Mouse (Mus musculus): ENCODE measurements around the gene Hoxc4.

Gene Hoxc4

DNA sequence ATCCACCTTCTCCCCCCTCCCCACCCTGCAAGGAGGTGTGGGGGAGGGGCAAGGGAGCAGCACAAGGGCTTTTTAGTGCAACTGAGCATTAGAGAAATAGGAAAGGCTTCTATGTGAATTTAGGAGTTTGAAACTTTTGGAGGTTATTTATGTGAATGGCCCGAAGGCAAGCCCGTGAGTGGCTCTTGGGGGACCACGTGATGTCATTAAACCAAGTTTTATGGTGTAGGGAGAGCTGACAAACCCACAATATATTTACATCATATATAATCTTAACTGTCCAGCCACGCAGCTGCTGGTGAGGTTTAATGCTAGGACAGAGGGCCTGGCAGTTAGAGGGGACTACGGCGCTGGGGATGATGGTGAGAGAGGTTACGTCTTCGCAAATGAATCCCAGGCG is at the start of gene Hoxc4:
Gene Hoxc4 (plus strand): TSS at position 299 of the 400 bp plus-strand sequence.
- DNase-seq (ENCODE audit: low spot score) = no peak

DNA sequence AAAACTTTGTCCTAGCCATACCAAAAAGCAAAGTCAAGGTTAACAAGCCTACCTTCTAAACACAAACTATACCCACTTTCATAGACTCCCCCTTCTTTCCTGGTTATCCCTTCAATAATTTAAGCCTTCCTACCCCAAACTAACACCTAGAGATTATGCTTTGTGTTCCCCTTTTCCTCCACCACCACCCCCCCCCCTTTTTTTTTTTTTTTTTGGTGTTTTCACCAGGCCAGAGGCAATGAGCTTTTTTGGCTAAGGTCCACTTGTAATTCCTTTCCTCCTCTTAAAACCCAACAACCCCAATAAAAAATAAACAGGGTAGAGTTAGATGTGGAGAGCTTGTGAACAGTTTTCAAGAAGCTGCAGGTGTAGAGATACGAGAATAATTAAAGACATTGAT is 49.4 kb upstream of the Hoxc4 start:
- DNase-seq (ENCODE audit: low spot score) = no peak

DNA sequence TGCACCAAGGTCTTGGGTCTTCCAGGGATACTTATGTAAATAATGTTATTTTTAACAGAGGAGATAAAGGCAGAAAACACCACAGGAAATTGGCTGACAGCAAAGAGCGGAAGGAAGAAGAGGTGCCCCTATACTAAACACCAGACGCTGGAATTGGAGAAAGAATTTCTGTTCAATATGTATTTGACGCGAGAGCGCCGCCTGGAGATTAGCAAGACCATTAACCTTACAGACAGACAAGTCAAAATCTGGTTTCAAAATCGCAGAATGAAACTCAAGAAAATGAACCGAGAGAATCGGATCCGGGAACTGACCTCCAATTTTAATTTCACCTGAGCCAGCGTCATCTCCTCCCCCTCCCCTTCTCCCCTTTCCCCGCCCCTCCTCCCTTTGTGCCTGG is 48.0 kb upstream of the Hoxc4 start:
- no peak for DNase-seq (ENCODE audit: low spot score)

DNA sequence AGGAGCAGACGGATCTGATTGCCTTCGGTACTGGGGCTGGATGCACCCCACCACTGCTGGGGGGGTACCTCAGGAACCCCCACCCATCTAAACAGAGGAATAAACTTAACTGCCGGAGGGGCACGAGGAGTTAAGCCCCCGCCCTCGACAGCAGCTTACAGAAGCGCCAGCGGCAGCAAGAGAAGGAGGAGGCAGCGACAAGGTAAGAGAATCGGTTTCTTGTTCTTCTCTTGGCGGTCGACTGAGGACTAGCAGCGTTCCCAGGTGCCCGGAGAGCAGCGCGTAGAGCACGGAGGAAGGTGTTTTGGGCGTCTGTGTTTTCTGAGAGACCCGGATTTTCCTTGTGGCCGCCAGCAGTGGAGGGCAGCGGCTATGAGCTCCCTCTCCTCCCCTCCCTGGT is 46.5 kb upstream of the Hoxc4 start:
- DNase-seq (ENCODE audit: low spot score) = no peak

- DNase-seq (ENCODE audit: low spot score) = no peak
Observed at GRCm38 (mm10) chr15:102972753-102973152, 46.0 kb upstream of the Hoxc4 start.

- no peak for DNase-seq (ENCODE audit: low spot score)
Observed at GRCm38 (mm10) chr15:102975034-102975433, 43.7 kb upstream of the Hoxc4 start.

DNA sequence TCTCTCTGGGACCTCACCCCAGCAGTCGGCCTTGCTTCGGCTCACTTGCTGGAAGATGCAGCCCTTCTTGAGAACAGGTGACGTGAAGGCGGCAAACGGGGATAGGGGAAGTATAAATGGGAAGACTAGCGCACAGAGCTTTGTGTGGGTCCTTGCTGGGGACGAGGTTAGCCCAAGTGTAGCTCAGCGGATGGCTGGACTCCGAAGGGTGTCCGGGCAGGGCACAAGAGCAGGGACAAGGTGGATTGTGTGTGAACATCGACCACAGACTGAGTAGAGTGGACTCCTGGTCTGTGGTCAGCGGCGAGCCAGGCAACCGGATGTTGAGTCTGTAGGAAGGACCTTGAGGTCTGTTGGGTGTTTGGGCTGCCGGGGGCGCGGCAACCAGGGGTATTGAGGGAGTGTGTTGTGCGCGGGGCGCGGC is 43.0 kb upstream of the Hoxc4 start:
- no peak for DNase-seq (ENCODE audit: low spot score)

DNA sequence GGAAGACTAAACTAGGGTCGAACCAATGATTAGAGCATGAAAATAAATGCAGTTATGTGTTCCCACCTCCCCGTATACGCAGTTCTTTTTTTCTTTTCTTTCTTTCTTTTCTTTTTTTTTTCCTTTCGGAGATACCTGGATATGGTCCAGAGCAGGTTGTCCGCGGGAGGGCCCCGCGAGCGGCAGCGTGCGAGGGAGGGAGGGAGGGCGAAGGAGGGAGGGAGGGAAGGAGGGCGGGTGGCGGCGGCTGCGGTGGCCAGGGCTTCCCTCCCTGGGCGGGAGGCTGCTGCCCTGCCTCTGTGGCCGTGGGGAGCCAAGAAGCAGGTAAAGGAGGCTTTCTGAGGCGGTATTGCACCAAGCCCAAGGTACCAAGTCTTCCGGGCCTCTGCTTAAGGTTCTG is 42.6 kb upstream of the Hoxc4 start, which contains the start of gene Hoxc9:
Gene Hoxc9 (plus strand): TSS at position 269 of the 400 bp plus-strand sequence.
- no peak for DNase-seq (ENCODE audit: low spot score)

- DNase-seq (ENCODE audit: low spot score) = peak; percentile 46
Observed at GRCm38 (mm10) chr15:102976631-102977422, 41.9 kb upstream of the Hoxc4 start.

DNA sequence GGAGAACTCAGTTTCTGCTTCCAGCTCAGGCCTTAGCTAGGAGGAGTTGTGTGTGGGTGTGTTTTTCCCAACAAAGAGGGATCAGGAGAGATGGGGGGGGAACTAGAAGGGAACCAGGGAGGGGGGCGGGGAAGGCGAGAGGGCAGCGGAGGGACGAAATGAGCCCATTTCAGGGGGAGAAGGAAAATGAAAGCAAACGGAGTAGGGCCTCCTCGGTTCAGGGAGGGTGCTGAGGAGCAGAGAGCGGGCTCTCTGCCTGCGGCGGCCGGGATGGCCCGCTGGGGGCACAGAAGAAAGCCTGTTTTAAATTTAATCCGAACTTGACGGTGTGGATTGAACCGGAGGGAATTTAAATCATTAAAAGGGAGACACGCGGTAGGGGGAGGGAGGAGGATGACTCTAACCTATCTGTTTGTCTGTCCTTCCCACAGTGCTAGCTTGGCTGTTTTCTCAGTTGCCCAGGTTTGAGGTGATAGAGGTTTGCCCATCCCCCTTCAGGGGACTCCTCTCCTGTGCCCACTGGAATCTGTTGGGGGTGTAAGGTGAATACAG is 41.2 kb upstream of the Hoxc4 start:
- no peak for DNase-seq (ENCODE audit: low spot score)

GRCm38 (mm10) chr15:102978615-102979515 is 39.9 kb upstream of the Hoxc4 start:
- no peak for DNase-seq (ENCODE audit: low spot score)

DNA sequence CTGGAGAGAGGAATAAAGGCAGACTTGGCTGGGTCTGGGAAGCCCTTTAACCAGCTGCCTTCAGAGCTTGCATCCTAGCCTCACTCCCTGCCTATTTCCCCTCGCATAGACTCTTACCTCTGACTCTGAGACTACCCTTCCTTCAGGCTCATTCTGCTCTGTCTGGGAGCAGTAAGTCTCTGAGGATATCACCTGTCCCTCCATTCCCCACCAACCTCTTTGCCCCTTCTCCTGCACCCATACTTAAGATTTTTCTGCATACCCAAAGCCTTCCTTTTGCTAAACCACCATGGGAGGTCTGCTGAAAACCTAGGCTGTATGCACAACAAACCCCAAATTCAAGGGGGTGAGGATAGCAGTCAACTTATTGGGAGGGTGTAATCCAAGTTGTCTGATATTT is 38.8 kb upstream of the Hoxc4 start:
- DNase-seq (ENCODE audit: low spot score) = no peak

- no peak for DNase-seq (ENCODE audit: low spot score)
Observed at GRCm38 (mm10) chr15:102980352-102980751, 38.4 kb upstream of the Hoxc4 start.

- DNase-seq (ENCODE audit: low spot score) = no peak
Observed at GRCm38 (mm10) chr15:102980912-102981311, 37.8 kb upstream of the Hoxc4 start.

GRCm38 (mm10) chr15:102981379-102982288 is 37.1 kb upstream of the Hoxc4 start:
- no peak for DNase-seq (ENCODE audit: low spot score)

- DNase-seq (ENCODE audit: low spot score) = no peak
Observed at GRCm38 (mm10) chr15:102983716-102984115, 35.0 kb upstream of the Hoxc4 start.

GRCm38 (mm10) chr15:102984521-102984920 is 34.2 kb upstream of the Hoxc4 start:
- DNase-seq (ENCODE audit: low spot score) = no peak

GRCm38 (mm10) chr15:102984925-102985324 is 33.8 kb upstream of the Hoxc4 start:
- no peak for DNase-seq (ENCODE audit: low spot score)

DNA sequence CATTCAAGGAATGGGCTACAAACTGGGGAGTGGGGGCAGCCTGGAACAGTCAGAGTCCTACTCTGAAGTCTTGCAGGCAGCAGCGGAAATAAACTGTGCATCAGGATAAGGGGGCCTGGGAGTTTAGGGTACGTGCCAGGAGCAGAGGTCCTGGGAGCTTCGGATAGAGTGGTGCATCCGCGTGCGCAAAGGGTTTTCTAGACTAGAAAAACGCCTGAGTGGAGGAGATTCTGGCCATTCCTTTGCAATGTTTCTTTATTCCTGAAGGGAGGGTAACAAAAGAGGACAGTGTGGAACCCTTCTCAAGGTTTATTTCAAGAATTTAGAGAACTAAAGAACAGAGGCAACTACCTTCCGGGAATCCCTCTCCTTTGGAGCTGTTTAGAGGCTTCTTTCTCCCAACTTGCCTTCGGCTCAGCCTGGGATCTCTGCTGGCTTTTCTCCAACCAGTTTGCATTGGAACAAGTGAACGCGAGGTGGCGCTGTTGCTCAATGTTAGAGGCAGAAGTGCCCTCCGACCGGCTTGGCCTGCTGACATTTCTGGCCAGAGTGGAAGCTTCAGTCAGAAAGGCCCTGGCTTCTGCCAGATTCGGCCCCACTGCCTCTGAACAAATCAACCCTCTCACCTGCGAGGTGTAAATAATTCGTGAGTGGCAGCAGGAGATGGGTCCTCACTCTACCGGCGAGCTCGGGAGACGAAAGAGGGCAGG is 31.5 kb upstream of the Hoxc4 start:
- DNase-seq (ENCODE audit: low spot score) = peak; percentile 66

DNA sequence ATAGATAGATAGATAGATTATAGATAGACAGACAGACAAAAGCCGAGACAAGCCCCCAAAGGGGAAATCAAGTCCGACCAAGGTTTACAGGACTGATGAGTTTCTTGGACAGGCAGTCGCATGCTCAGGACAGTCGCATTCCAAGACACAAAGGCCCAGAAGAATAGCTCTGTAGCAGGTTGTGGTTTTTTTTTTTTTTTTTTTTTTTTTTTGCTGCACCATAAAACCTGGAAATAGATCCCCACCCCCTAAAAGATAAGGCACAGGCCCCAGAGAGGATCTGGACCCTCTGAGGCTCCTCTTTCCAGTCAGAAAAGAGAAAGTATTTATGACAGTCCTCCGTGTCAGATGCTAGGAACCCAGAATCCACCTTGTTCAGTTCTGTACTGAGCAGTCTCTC is 30.7 kb upstream of the Hoxc4 start:
- DNase-seq (ENCODE audit: low spot score) = no peak
